Mouse (Mus musculus) forebrain, postnatal 0 days (tissue): Measurements from ENCODE around the gene Il27. TPM values are rescaled to one million over a fixed set of nuclear protein-coding genes. Genes with fewer than 3 reads are reported as not detected.

Experiments
- ATAC-seq: fragments of 200-750 bp; cut with Nextera tagmentation; 2 replicates; pipeline ENCODE4 v1.8.0; 2017; ENCODE audit warnings: mild to moderate bottlenecking, moderate library complexity
- DNase-seq: peaks from one replicate; pipeline ENCODE4 v3.0.0-alpha.2; 2015
- H3K27ac ChIP-seq: fragments of 300-500 bp; sonication (generic); 2 replicates; pipeline ENCODE4 v1.5.1; 2014; ENCODE audit warnings: low read depth, mild to moderate bottlenecking, antibody characterized with exemption, low read length, moderate library complexity, mixed read lengths
- H3K27me3 ChIP-seq: fragments of 300-500 bp; sonication (generic); 2 replicates; pipeline ENCODE4 v1.6.1; 2014; ENCODE audit warnings: mild to moderate bottlenecking, low read length, mixed read lengths; ENCODE audit not compliant: insufficient read depth
- H3K36me3 ChIP-seq: fragments of 300-500 bp; sonication (generic); 2 replicates; pipeline ENCODE4 v1.6.1; 2014; ENCODE audit warnings: mild to moderate bottlenecking, moderate library complexity; ENCODE audit not compliant: insufficient read depth
- H3K4me1 ChIP-seq: fragments of 300-500 bp; sonication (generic); 2 replicates; pipeline ENCODE4 v1.6.1; 2014; ENCODE audit warnings: antibody characterized with exemption; ENCODE audit not compliant: insufficient read depth
- H3K4me2 ChIP-seq: fragments of 300-500 bp; sonication (generic); 2 replicates; pipeline ENCODE4 v1.6.1; 2014; ENCODE audit warnings: low read depth, mild to moderate bottlenecking, moderate library complexity
- H3K4me3 ChIP-seq: fragments of 300-500 bp; sonication (generic); 2 replicates; pipeline ENCODE4 v1.5.1; 2014; ENCODE audit warnings: low read depth, low read length, mixed read lengths
- H3K9ac ChIP-seq: fragments of 300-500 bp; sonication (generic); 2 replicates; pipeline ENCODE4 v1.6.1; 2014; ENCODE audit warnings: mild to moderate bottlenecking
- H3K9me3 ChIP-seq: fragments of 300-500 bp; sonication (generic); 2 replicates; pipeline ENCODE4 v1.6.1; 2016; ENCODE audit warnings: low read length
- CTCF ChIP-seq: sonication (generic); IDR thresholded peaks from 2 replicates; pipeline ENCODE4 v1.5.1; 2016; ENCODE audit warnings: antibody characterized with exemption, control low read depth, low read depth
- WGBS: fragments of 180-500 bp; shearing (Covaris S2); extraction: QIAGEN DNeasy Blood & Tissue Kit; methylation state at CpG from one replicate; pipeline ENCODE4 v1.1.7; 2014; 5-methylcytosine and 5-hydroxymethylcytosine counted together
- microRNA-seq, 2 experiments: library from miRNA; unstranded; fragments of <30 nt; microRNA quantifications; one replicate each; pipeline ENCODE4; 2016
- polyA plus RNA-seq: library from polyadenylated mRNA; unstranded; fragments of >200 nt; fragmentation: Nextera tagmentation; extraction: Ambion mirVana; gene quantifications from 2 replicates; pipeline ENCODE4 v1.2.1, GENCODE M21; 2015
- total RNA-seq: library from RNA; depleted of rRNA; stranded (reverse); fragments of >200 nt; gene quantifications from 2 replicates; pipeline ENCODE4 v1.2.3, GENCODE M21; 2014; rRNA removed

Il27 gene
- total and polyA plus RNA-seq, 2 experiments from 2014 or later = not detected

DNA sequence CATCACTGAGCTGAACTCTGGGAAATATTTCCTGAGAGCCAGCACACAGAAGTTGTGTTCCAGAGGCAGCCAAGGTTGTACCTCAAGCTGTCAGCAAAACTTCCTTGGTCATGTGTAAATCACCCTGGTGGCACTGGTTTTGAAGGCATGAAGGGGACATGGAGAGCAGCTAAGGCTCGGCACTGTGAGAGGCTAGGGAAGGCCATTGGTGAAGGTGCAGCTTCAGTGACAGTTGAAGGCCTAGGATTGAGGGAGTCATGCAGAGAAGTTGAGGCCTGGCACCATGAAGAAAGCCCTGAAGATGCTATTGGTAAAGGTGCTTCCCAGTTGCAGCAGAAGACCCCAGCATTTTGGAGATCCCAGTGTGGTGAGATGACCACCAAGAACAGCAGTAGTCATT lies 53.1 kb downstream of the Il27 start:
- ATAC-seq (no peak), DNase-seq (no peak)
- Histone ChIP-seq H3K4me3 (no peak overlapping the region), H3K9me3 (no peaks in the 10 kb centered on the region), H3K9ac (no peak overlapping the region), H3K27ac (no peak overlapping the region), H3K36me3 (peaks cover 15% of the 10 kb centered on the region), H3K4me1 (no peaks in the 10 kb centered on the region), H3K27me3 (no peaks in the 10 kb centered on the region; the same call in 1 of the 2 replicates), H3K4me2 (no peak overlapping the region)
- WGBS = 84% methylated on average over 1 of the region's 1 CpGs
- TF ChIP-seq CTCF = no peak

Small RNA genes within 50 kb of the gene (microRNA-seq; reads per million reads assigned to microRNA genes)
- gene Mir7059 = 3.8 to 4.6 reads per million in 2 experiments

Other genes starting within 250 kb of the Il27 start
- 1.4 and 1.7 TPM in 2 replicates for gene Lat, start 225.4 kb downstream of the Il27 start, total RNA-seq
- 0.15 and 0.38 TPM in 2 replicates for gene Lat, start 225.4 kb downstream of the Il27 start, polyA plus RNA-seq
- gene Spns1, start 217.5 kb downstream of the Il27 start, total RNA-seq = 102 and 198 TPM in 2 replicates
- gene Spns1, start 217.5 kb downstream of the Il27 start, polyA plus RNA-seq = 71.3 and 78.4 TPM in 2 replicates
- 5.2 and 6.3 TPM in 2 replicates for gene Nfatc2ip, start 198.2 kb downstream of the Il27 start, total RNA-seq
- 2.2 and 2.4 TPM in 2 replicates for gene Nfatc2ip, start 198.2 kb downstream of the Il27 start, polyA plus RNA-seq
- gene Cd19, start 180.1 kb downstream of the Il27 start, total RNA-seq = 0.67 TPM in 1 of 2 replicates, not detected in the other
- gene Cd19, start 180.1 kb downstream of the Il27 start, polyA plus RNA-seq = not detected in 2 replicates
- 26.1 and 26.4 TPM in 2 replicates for gene Rabep2, start 166.2 kb downstream of the Il27 start, total RNA-seq
- gene Rabep2, start 166.2 kb downstream of the Il27 start, polyA plus RNA-seq = 17.3 and 19.3 TPM in 2 replicates
- 0.24 and 0.54 TPM in 2 replicates for gene Atp2a1, start 131.8 kb downstream of the Il27 start, total RNA-seq
- gene Atp2a1, start 131.8 kb downstream of the Il27 start, polyA plus RNA-seq = 0.10 and 0.45 TPM in 2 replicates
- gene Sh2b1, start 119.5 kb downstream of the Il27 start, total RNA-seq = 31.0 and 35.4 TPM in 2 replicates
- gene Sh2b1, start 119.5 kb downstream of the Il27 start, polyA plus RNA-seq = 66.0 and 70.4 TPM in 2 replicates
- gene Tufm, start 107.6 kb downstream of the Il27 start, total RNA-seq = 75.9 and 76.5 TPM in 2 replicates
- gene Tufm, start 107.6 kb downstream of the Il27 start, polyA plus RNA-seq = 97.6 and 102 TPM in 2 replicates
- gene Atxn2l, start 91.5 kb downstream of the Il27 start, total RNA-seq = 60.5 and 89.0 TPM in 2 replicates
- 39.5 and 56.8 TPM in 2 replicates for gene Atxn2l, start 91.5 kb downstream of the Il27 start, polyA plus RNA-seq
- gene Eif3c, start 28.5 kb downstream of the Il27 start, total RNA-seq = 113 and 137 TPM in 2 replicates
- gene Eif3c, start 28.5 kb downstream of the Il27 start, polyA plus RNA-seq = 200 and 205 TPM in 2 replicates
- 0.08 and 0.33 TPM in 2 replicates for gene Apobr, start 10.0 kb downstream of the Il27 start, total RNA-seq
- gene Apobr, start 10.0 kb downstream of the Il27 start, polyA plus RNA-seq = 0.16 and 0.39 TPM in 2 replicates
- gene Cln3, start 9.1 kb downstream of the Il27 start, total RNA-seq = 26.9 and 29.0 TPM in 2 replicates
- gene Cln3, start 9.1 kb downstream of the Il27 start, polyA plus RNA-seq = 22.1 and 23.8 TPM in 2 replicates
- gene Nupr1, start 35.9 kb upstream of the Il27 start, total RNA-seq = 4.8 and 7.3 TPM in 2 replicates
- 15.5 and 18.0 TPM in 2 replicates for gene Nupr1, start 35.9 kb upstream of the Il27 start, polyA plus RNA-seq
- gene Sgf29, start 54.4 kb upstream of the Il27 start, total RNA-seq = 22.8 and 37.1 TPM in 2 replicates
- 59.6 and 62.3 TPM in 2 replicates for gene Sgf29, start 54.4 kb upstream of the Il27 start, polyA plus RNA-seq
- gene Sult1a1, start 81.5 kb upstream of the Il27 start, total RNA-seq = 15.8 and 22.8 TPM in 2 replicates
- gene Sult1a1, start 81.5 kb upstream of the Il27 start, polyA plus RNA-seq = 15.4 and 16.0 TPM in 2 replicates
- gene Bola2, start 100.5 kb upstream of the Il27 start, total RNA-seq = 66.9 and 115 TPM in 2 replicates
- gene Bola2, start 100.5 kb upstream of the Il27 start, polyA plus RNA-seq = 139 and 205 TPM in 2 replicates
- 15.8 and 17.9 TPM in 2 replicates for gene Slx1b, start 100.8 kb upstream of the Il27 start, total RNA-seq
- gene Slx1b, start 100.8 kb upstream of the Il27 start, polyA plus RNA-seq = 7.5 and 10.1 TPM in 2 replicates
- gene Coro1a, start 112.8 kb upstream of the Il27 start, total RNA-seq = 121 and 169 TPM in 2 replicates
- gene Coro1a, start 112.8 kb upstream of the Il27 start, polyA plus RNA-seq = 118 and 146 TPM in 2 replicates
- gene Mapk3, start 164.7 kb upstream of the Il27 start, total RNA-seq = 108 and 131 TPM in 2 replicates
- 118 and 133 TPM in 2 replicates for gene Mapk3, start 164.7 kb upstream of the Il27 start, polyA plus RNA-seq
- gene Gdpd3, start 171.4 kb upstream of the Il27 start, total RNA-seq = 1.2 and 2.5 TPM in 2 replicates
- gene Gdpd3, start 171.4 kb upstream of the Il27 start, polyA plus RNA-seq = 0.93 and 0.97 TPM in 2 replicates
- gene Ypel3, start 182.0 kb upstream of the Il27 start, total RNA-seq = 162 and 237 TPM in 2 replicates
- gene Ypel3, start 182.0 kb upstream of the Il27 start, polyA plus RNA-seq = 223 and 250 TPM in 2 replicates
- gene Tbx6, start 186.5 kb upstream of the Il27 start, total RNA-seq = 0.31 and 0.38 TPM in 2 replicates
- gene Tbx6, start 186.5 kb upstream of the Il27 start, polyA plus RNA-seq = 0.10 and 0.11 TPM in 2 replicates
- 114 and 119 TPM in 2 replicates for gene Ppp4c, start 197.6 kb upstream of the Il27 start, total RNA-seq
- gene Ppp4c, start 197.6 kb upstream of the Il27 start, polyA plus RNA-seq = 161 and 172 TPM in 2 replicates
- 33.2 and 34.4 TPM in 2 replicates for gene Fam57b, start 202.7 kb upstream of the Il27 start, total RNA-seq
- gene Fam57b, start 202.7 kb upstream of the Il27 start, polyA plus RNA-seq = 39.0 and 42.6 TPM in 2 replicates
- gene 4930451I11Rik, start 236.7 kb upstream of the Il27 start, total RNA-seq = not detected in 2 replicates
- gene 4930451I11Rik, start 236.7 kb upstream of the Il27 start, polyA plus RNA-seq = 0.62 TPM in 1 of 2 replicates, not detected in the other